Mouse (Mus musculus) intestine, embryonic 15.5 days (tissue): ENCODE measurements around the gene Sbf2. TPM values are rescaled to one million over a fixed set of nuclear protein-coding genes. Genes with fewer than 3 reads are reported as not detected.
A peak's percentile ranks its signal among the peaks of the same experiment; 100 is the strongest.

Experiments used
- ATAC-seq: fragments of 200-750 bp; cut with Nextera tagmentation; 2 replicates; pipeline ENCODE4 v1.8.0; 2017; ENCODE audit warnings: moderate TSS enrichment, moderate library complexity
- H3K27ac ChIP-seq: fragments of 300-500 bp; sonication (generic); 2 replicates; pipeline ENCODE4 v1.5.1; 2015; ENCODE audit warnings: mild to moderate bottlenecking, inconsistent platforms
- H3K27me3 ChIP-seq: fragments of 300-500 bp; sonication (generic); replicated peaks from 2 replicates; pipeline ENCODE4 v1.6.1; 2015; ENCODE audit warnings: inconsistent platforms
- H3K36me3 ChIP-seq: fragments of 300-500 bp; sonication (generic); 2 replicates; pipeline ENCODE4 v1.6.1; 2015; ENCODE audit warnings: inconsistent platforms
- H3K4me1 ChIP-seq: fragments of 300-500 bp; sonication (generic); replicated peaks from 2 replicates; pipeline ENCODE4 v1.6.1; 2015; ENCODE audit warnings: inconsistent platforms
- H3K4me2 ChIP-seq: fragments of 300-500 bp; sonication (generic); replicated peaks from 2 replicates; pipeline ENCODE4 v1.6.1; 2015; ENCODE audit warnings: mild to moderate bottlenecking, inconsistent platforms
- H3K4me3 ChIP-seq: fragments of 300-500 bp; sonication (generic); replicated peaks from 2 replicates; pipeline ENCODE4 v1.5.1; 2015; ENCODE audit warnings: inconsistent platforms
- H3K9ac ChIP-seq: fragments of 300-500 bp; sonication (generic); 2 replicates; pipeline ENCODE4 v1.6.1; 2015; ENCODE audit warnings: inconsistent platforms
- H3K9me3 ChIP-seq: fragments of 300-500 bp; sonication (generic); 2 replicates; pipeline ENCODE4 v1.6.1; 2016; ENCODE audit warnings: inconsistent platforms
- WGBS: fragments of 180-500 bp; shearing (Covaris S2); methylation state at CpG from one replicate; pipeline ENCODE4 v1.1.7; 2015; 5-methylcytosine and 5-hydroxymethylcytosine counted together
- polyA plus RNA-seq: library from polyadenylated mRNA; unstranded; fragments of >200 nt; fragmentation: Nextera tagmentation; extraction: Ambion mirVana; gene quantifications from 2 replicates; pipeline ENCODE4 v1.2.1, GENCODE M21; 2015

The Sbf2 gene
- polyA plus RNA-seq, 1 experiment from 2014 or later: 33.7 TPM

DNA sequence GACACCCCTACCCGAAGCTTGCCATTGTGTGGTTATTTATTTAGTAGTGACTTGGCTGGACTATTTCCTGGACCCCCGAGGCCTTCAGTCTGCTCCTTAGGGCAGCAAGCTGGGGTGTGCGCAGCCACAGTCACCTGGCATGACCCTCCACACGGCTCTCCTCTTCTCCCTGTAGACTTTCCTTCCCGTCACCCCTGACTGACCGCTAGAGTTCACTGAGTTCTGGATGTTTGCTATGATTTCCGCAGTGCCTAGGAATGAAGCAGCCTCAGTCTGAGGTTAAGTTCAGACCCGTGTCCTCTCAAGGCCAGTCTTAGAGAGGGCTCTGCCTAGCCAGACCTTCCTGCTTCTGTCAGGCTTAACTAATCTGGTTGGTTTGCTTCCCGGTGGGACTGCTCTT is 342.9 kb downstream of the Sbf2 start:
- Histone ChIP-seq H3K27ac (0 out of 2 replicates have a peak overlapping the region, but pooled peaks have one; percentile 11), H3K9ac (no peak overlapping the region), H3K9me3 (no peaks in the 10 kb centered on the region), H3K27me3 (no peaks in the 10 kb centered on the region), H3K4me3 (no peak overlapping the region), H3K4me2 (no peak overlapping the region), H3K4me1 (no peaks in the 10 kb centered on the region), H3K36me3 (peaks cover 8% of the 10 kb centered on the region; the same call in 1 of the 2 replicates)
- whole genome bisulfite sequencing: 67% methylated on average over 9 of the region's 9 CpGs
- no peak for ATAC-seq

DNA sequence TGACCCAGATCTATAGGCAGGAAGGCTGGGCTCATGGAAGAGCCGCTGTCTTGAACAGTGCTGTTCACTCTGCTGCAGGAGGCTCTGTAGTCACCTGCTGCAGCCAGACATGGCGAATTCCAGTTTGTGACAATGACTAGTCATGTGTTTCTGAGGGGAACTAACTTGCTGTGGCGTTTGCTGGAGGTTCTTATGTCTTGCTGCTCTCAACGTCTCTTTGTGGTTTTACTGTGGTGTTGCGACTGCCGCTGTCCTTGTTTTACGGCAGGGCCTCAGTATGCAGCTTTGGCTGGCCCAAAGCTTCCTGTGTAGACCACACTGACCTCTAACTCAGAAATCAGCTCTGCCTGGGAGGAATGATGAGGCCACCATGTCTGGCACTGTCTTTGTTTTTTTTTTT is 344.3 kb downstream of the Sbf2 start:
- H3K9ac ChIP-seq: no peak overlapping the region
- no peak for ATAC-seq
- no peaks in the 10 kb centered on the region for H3K27me3 ChIP-seq
- no peaks in the 10 kb centered on the region for H3K4me1 ChIP-seq
- H3K36me3 ChIP-seq: peaks cover 8% of the 10 kb centered on the region; the same call in 1 of the 2 replicates
- H3K9me3 ChIP-seq: no peaks in the 10 kb centered on the region
- no peak overlapping the region for H3K4me3 ChIP-seq
- H3K4me2 ChIP-seq: no peak overlapping the region
- WGBS: 88% methylated on average over 7 of the region's 7 CpGs
- H3K27ac ChIP-seq: no peak overlapping the region

- Histone ChIP-seq H3K9ac (no peak overlapping the region), H3K4me1 (no peaks in the 10 kb centered on the region), H3K27ac (no peak overlapping the region), H3K4me2 (no peak overlapping the region), H3K9me3 (no peaks in the 10 kb centered on the region), H3K27me3 (no peaks in the 10 kb centered on the region), H3K4me3 (no peak overlapping the region), H3K36me3 (peaks cover 8% of the 10 kb centered on the region; the same call in 1 of the 2 replicates)
- no peak for ATAC-seq
- WGBS: 89% methylated on average over 14 of the region's 14 CpGs
Observed at GRCm38 (mm10) chr7:110269777-110270176, 344.9 kb downstream of the Sbf2 start.

DNA sequence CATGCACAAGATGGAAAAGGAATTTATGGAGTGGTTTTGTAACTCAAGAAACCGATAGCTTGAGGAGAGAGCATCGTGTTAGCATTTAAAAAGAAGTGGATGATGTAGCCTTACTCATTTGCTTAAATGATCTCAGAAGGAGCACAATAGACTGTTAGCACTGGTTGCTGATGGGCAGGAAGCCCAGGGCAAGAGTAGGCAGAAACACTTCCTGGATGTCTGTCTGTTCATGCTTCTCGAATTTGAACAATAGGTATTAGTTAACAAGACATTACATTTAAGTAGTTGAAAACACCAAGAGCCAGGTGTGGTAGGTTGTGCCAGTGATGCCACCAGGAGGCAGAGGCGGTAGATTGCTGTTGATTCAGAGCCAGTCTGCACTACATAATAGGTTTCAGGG is 346.2 kb downstream of the Sbf2 start:
- no peaks in the 10 kb centered on the region for H3K9me3 ChIP-seq
- no peak overlapping the region for H3K9ac ChIP-seq
- H3K4me2 ChIP-seq: no peak overlapping the region
- no peak overlapping the region for H3K27ac ChIP-seq
- 87% methylated on average over 4 of the region's 4 CpGs for WGBS
- peaks cover 8% of the 10 kb centered on the region; the same call in 1 of the 2 replicates for H3K36me3 ChIP-seq
- H3K27me3 ChIP-seq: no peaks in the 10 kb centered on the region
- no peak overlapping the region for H3K4me3 ChIP-seq
- no peak for ATAC-seq
- H3K4me1 ChIP-seq: no peaks in the 10 kb centered on the region

- Histone ChIP-seq H3K36me3 (peaks cover 8% of the 10 kb centered on the region; the same call in 1 of the 2 replicates), H3K27me3 (no peaks in the 10 kb centered on the region), H3K9ac (no peak overlapping the region), H3K4me3 (no peak overlapping the region), H3K4me2 (no peak overlapping the region), H3K27ac (no peak overlapping the region), H3K9me3 (no peaks in the 10 kb centered on the region), H3K4me1 (no peaks in the 10 kb centered on the region)
- WGBS: 92% methylated on average over 9 of the region's 9 CpGs
- ATAC-seq: no peak
Observed at GRCm38 (mm10) chr7:110267994-110268393, 346.7 kb downstream of the Sbf2 start.

GRCm38 (mm10) chr7:110267014-110267413 is 347.7 kb downstream of the Sbf2 start:
- Histone ChIP-seq H3K27ac (no peak overlapping the region), H3K4me2 (no peak overlapping the region), H3K4me1 (no peaks in the 10 kb centered on the region), H3K27me3 (no peaks in the 10 kb centered on the region), H3K9ac (no peak overlapping the region), H3K4me3 (no peak overlapping the region), H3K36me3 (peaks cover 8% of the 10 kb centered on the region; the same call in 1 of the 2 replicates), H3K9me3 (no peaks in the 10 kb centered on the region)
- ATAC-seq: no peak

GRCm38 (mm10) chr7:110265796-110266195 is 348.9 kb downstream of the Sbf2 start:
- no peak overlapping the region for H3K4me3 ChIP-seq

GRCm38 (mm10) chr7:110263474-110263873 is 351.2 kb downstream of the Sbf2 start:
- H3K27me3 ChIP-seq: no peaks in the 10 kb centered on the region
- H3K27ac ChIP-seq: no peak overlapping the region
- H3K4me2 ChIP-seq: no peak overlapping the region
- H3K36me3 ChIP-seq: no peaks in the 10 kb centered on the region
- no peak overlapping the region for H3K9ac ChIP-seq
- 47% methylated on average over 1 of the region's 1 CpGs for WGBS
- ATAC-seq: no peak
- H3K4me3 ChIP-seq: no peak overlapping the region
- H3K9me3 ChIP-seq: no peaks in the 10 kb centered on the region
- H3K4me1 ChIP-seq: no peaks in the 10 kb centered on the region

More at GRCm38 (mm10) chr7:110265796-110266195, 348.9 kb downstream of the Sbf2 start:
- no peaks in the 10 kb centered on the region for H3K27me3 ChIP-seq
- H3K36me3 ChIP-seq: peaks cover 8% of the 10 kb centered on the region; the same call in 1 of the 2 replicates
- no peaks in the 10 kb centered on the region for H3K9me3 ChIP-seq
- WGBS: 29% methylated on average over 7 of the region's 7 CpGs
- H3K4me2 ChIP-seq: no peak overlapping the region
- ATAC-seq: peak; percentile 69
- no peak overlapping the region for H3K27ac ChIP-seq
- no peaks in the 10 kb centered on the region for H3K4me1 ChIP-seq
- H3K9ac ChIP-seq: no peak overlapping the region

- 63% methylated on average over 1 of the region's 1 CpGs for WGBS
- Histone ChIP-seq H3K4me3 (no peak overlapping the region), H3K27ac (no peak overlapping the region), H3K36me3 (no peaks in the 10 kb centered on the region), H3K9me3 (no peaks in the 10 kb centered on the region), H3K4me2 (no peak overlapping the region), H3K27me3 (no peaks in the 10 kb centered on the region), H3K4me1 (0 out of 2 replicates have a peak, but pooled peaks cover under 1% of the 10 kb centered on the region), H3K9ac (no peak overlapping the region)
- no peak for ATAC-seq
Observed at GRCm38 (mm10) chr7:110262661-110263060, 352.1 kb downstream of the Sbf2 start.

GRCm38 (mm10) chr7:110261807-110262206 is 352.9 kb downstream of the Sbf2 start:
- Histone ChIP-seq H3K36me3 (no peaks in the 10 kb centered on the region), H3K9ac (no peak overlapping the region), H3K27me3 (no peaks in the 10 kb centered on the region), H3K4me1 (peaks cover 9% of the 10 kb centered on the region; the same call in 1 of the 2 replicates), H3K9me3 (no peaks in the 10 kb centered on the region), H3K4me2 (no peak overlapping the region), H3K27ac (no peak overlapping the region), H3K4me3 (no peak overlapping the region)
- ATAC-seq: no peak
- 62% methylated on average over 4 of the region's 4 CpGs for WGBS

DNA sequence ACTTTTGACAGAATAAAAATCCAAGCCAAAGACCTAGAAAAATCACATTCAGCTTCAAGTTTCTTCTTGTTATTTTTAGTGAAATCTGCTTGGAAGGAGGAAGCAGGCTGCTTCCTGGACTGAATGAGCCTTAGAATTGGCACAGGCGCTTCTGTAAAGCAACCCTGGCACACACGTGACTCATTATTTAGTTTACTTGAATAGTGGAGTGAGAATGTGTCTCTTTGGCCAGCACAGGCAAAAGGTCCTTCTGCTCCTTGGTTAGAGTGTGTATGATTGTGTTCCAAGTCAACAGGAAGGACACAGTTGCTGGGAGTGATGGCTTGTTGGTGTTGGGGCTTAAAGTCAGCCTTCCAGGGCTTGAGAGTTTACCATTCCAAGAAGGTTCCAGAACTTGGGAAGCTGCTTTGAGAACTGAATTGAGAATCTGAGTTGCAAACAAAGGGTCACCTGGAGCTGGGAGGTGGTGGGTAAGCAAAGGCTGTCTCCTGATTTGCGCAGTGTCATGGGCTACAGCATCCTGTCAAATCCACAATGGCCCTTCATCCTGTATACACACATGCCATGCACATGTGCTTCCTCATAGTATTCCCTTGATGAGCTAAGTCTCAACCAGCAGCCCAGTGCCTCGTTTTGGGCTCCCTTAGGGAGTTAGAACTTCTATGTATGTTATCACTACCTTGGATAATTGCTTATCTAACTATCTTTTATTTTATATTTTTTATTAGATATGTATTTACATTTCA is 354.6 kb downstream of the Sbf2 start:
- peaks cover 12% of the 10 kb centered on the region; the same call in 1 of the 2 replicates for H3K4me1 ChIP-seq
- no peaks in the 10 kb centered on the region for H3K27me3 ChIP-seq
- H3K9ac ChIP-seq: no peak overlapping the region
- no peaks in the 10 kb centered on the region for H3K9me3 ChIP-seq
- no peak overlapping the region for H3K4me2 ChIP-seq
- no peaks in the 10 kb centered on the region for H3K36me3 ChIP-seq
- WGBS: 65% methylated on average over 4 of the region's 4 CpGs
- H3K4me3 ChIP-seq: no peak overlapping the region
- ATAC-seq: no peak
- 0 out of 2 replicates have a peak overlapping the region, but pooled peaks have one; percentile 2 for H3K27ac ChIP-seq

GRCm38 (mm10) chr7:110258196-110258950 is 356.3 kb downstream of the Sbf2 start:
- H3K9ac ChIP-seq: no peak overlapping the region
- H3K27me3 ChIP-seq: no peaks in the 10 kb centered on the region
- H3K36me3 ChIP-seq: no peaks in the 10 kb centered on the region
- no peak overlapping the region for H3K27ac ChIP-seq
- peaks cover 12% of the 10 kb centered on the region; the same call in 1 of the 2 replicates for H3K4me1 ChIP-seq
- H3K9me3 ChIP-seq: no peaks in the 10 kb centered on the region
- no peak for ATAC-seq
- H3K4me2 ChIP-seq: no peak overlapping the region
- no peak overlapping the region for H3K4me3 ChIP-seq
- 73% methylated on average over 11 of the region's 11 CpGs for WGBS
